In the genomic region with DNA sequence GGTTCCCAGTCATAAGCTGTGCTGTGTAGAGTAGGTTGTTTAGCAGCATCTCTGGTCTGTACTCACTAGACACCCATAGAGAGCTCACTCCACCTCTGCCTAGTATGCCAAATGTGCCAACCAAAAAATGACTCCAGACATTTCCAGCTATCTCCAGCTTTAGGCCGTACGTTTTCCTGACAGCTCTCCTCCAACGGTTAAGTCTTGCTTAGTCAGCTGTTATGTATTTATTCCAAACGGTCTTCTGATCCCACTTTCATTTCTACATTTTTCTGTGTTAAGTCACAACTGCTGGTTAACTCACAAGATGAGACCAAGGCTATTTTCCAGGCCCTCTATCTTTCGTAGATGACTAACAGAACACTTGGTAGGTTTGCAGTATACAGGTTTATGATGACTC, we compare ENCODE assay signal across 26 mouse cellular contexts. TPM values are rescaled to one million over a fixed set of nuclear protein-coding genes. Genes with fewer than 3 reads are reported as not detected.
DNase-seq lines count a peak whose midpoint lies in the region; ATAC-seq and TF ChIP-seq lines count a peak whose summit lies in the region.
"Had no signal": no experiment of that assay in that cellular context is flagged by ENCODE, and none has a peak within 500 bp of the region (broad histone marks: within the 10 kb centered on the region; RNA-seq: fewer than 3 reads in every experiment).

No protein-coding gene starts in this region.

- H3K4me1 ChIP-seq in liver, adult 2 months (ENCODE audit: control insufficient read depth, insufficient read depth, low read length), result peaks cover 16% of the 10 kb centered on the region
- peaks cover 20% of the 10 kb centered on the region for H3K4me1 ChIP-seq in liver, embryonic 12.5 days
- peaks cover 11% of the 10 kb centered on the region; the same call in 1 of the 2 replicates for H3K4me1 ChIP-seq in stomach, embryonic 16.5 days (ENCODE audit: control insufficient read depth, insufficient read depth, low read length)
- no peaks in the 10 kb centered on the region for H3K4me1 ChIP-seq in stomach, postnatal 0 days (replicated peaks; ENCODE audit: control insufficient read depth, insufficient read depth)
- H3K4me1 ChIP-seq: forebrain, embryonic 10.5 days; forebrain, embryonic 13.5 days had no signal

- no peaks in the 10 kb centered on the region for H3K9me3 ChIP-seq in liver, embryonic 12.5 days (replicated peaks)
- H3K9me3 ChIP-seq in stomach, embryonic 16.5 days (replicated peaks; ENCODE audit: control insufficient read depth, low read length), result no peaks in the 10 kb centered on the region
- H3K9me3 ChIP-seq in stomach, postnatal 0 days (ENCODE audit: control insufficient read depth, low read length), result no peaks in the 10 kb centered on the region
- H3K9me3 ChIP-seq: forebrain, embryonic 10.5 days; forebrain, embryonic 13.5 days; heart, embryonic 12.5 days; heart, embryonic 15.5 days had no signal

- peak overlapping the region; percentile 60 for H3K27ac ChIP-seq in liver, adult 2 months (replicated peaks; ENCODE audit: insufficient read depth, low read depth, low read length)
- H3K27ac ChIP-seq in liver, embryonic 12.5 days, result no peak overlapping the region
- H3K27ac ChIP-seq in stomach, embryonic 16.5 days (ENCODE audit: low read length), result 0 out of 2 replicates have a peak overlapping the region, but pooled peaks have one; percentile 2
- H3K27ac ChIP-seq in stomach, postnatal 0 days (replicated peaks), result no peak overlapping the region; the same call in 1 of the 2 replicates
- H3K27ac ChIP-seq: forebrain, embryonic 10.5 days; forebrain, embryonic 13.5 days; heart, embryonic 15.5 days; hindbrain, embryonic 14.5 days; hindbrain, postnatal 0 days had no signal

- peaks cover 3% of the 10 kb centered on the region; the same call in 1 of the 2 replicates for H3K79me2 ChIP-seq in liver, adult 2 months (ENCODE audit: control insufficient read depth, insufficient read depth, low read length)

- TF ChIP-seq POLR2A in liver, adult 2 months (IDR thresholded peaks at IDR 0.05; ENCODE audit: extremely low read depth, insufficient read depth, low read length), result no peak

- peak overlapping the region; percentile 71 for H3K9ac ChIP-seq in liver, adult 2 months (ENCODE audit: low read depth, low read length)
- H3K9ac ChIP-seq in liver, embryonic 12.5 days, result no peak overlapping the region
- H3K9ac ChIP-seq in stomach, embryonic 16.5 days (ENCODE audit: low read length), result no peak overlapping the region
- no peak overlapping the region for H3K9ac ChIP-seq in stomach, postnatal 0 days (ENCODE audit: low read length)
- H3K9ac ChIP-seq: forebrain, embryonic 13.5 days; heart, embryonic 12.5 days; heart, embryonic 15.5 days; hindbrain, embryonic 14.5 days had no signal

- H3K27me3 ChIP-seq in liver, adult 2 months (ENCODE audit: control insufficient read depth, insufficient read depth, low read length), result no peaks in the 10 kb centered on the region
- no peaks in the 10 kb centered on the region for H3K27me3 ChIP-seq in liver, embryonic 12.5 days (replicated peaks)
- no peaks in the 10 kb centered on the region for H3K27me3 ChIP-seq in stomach, embryonic 16.5 days (ENCODE audit: control insufficient read depth, insufficient read depth, low read length)
- no peaks in the 10 kb centered on the region for H3K27me3 ChIP-seq in stomach, postnatal 0 days (ENCODE audit: control insufficient read depth, insufficient read depth, low read length)
- H3K27me3 ChIP-seq: forebrain, embryonic 13.5 days; heart, embryonic 12.5 days; heart, embryonic 15.5 days had no signal

- peak; percentile 33 for DNase-seq in adrenal gland, adult 2 months
- no peak for DNase-seq in adrenal gland, postnatal 36 days
- DNase-seq in liver, adult 2 months (ENCODE audit: extremely low read depth, low read depth, low spot score), result peak; percentile 52
- no peak for DNase-seq in stomach, postnatal 0 days (ENCODE audit: low spot score)
- DNase-seq in NIH3T3 (ENCODE audit: low read depth), result peak; percentile 78
- DNase-seq in kidney, postnatal 25 days, result no peak
- DNase-seq: B cell, adult 2 months; cerebellum, adult 11-12 months; cerebellum, adult 8-10 months; cerebellum, postnatal 10 days; gastrocnemius, adult 2 months; gastrocnemius, postnatal 14 days; heart, adult 18-20 months; heart, postnatal 10 days; heart, postnatal 4 days had no signal

- H3K4me3 ChIP-seq in liver, adult 2 months (ENCODE audit: insufficient read depth, low read depth, low read length), result peak overlapping the region; percentile 50
- H3K4me3 ChIP-seq in liver, embryonic 12.5 days, result no peak overlapping the region
- no peak overlapping the region for H3K4me3 ChIP-seq in stomach, embryonic 16.5 days (replicated peaks; ENCODE audit: low read length)
- no peak overlapping the region for H3K4me3 ChIP-seq in stomach, postnatal 0 days (ENCODE audit: low read depth, low read length)
- H3K4me3 ChIP-seq: forebrain, embryonic 10.5 days; forebrain, embryonic 13.5 days; gastrocnemius, adult 2 months; heart, embryonic 12.5 days; heart, embryonic 15.5 days had no signal

- H3K4me2 ChIP-seq in liver, embryonic 12.5 days, result no peak overlapping the region
- H3K4me2 ChIP-seq in stomach, embryonic 16.5 days (ENCODE audit: low read depth, low read length), result no peak overlapping the region
- no peak overlapping the region for H3K4me2 ChIP-seq in stomach, postnatal 0 days (replicated peaks; ENCODE audit: low read depth)
- H3K4me2 ChIP-seq: forebrain, embryonic 13.5 days; heart, embryonic 12.5 days; heart, embryonic 15.5 days; hindbrain, embryonic 14.5 days had no signal

- ATAC-seq in liver, embryonic 12.5 days, result no peak
- no peak for ATAC-seq in stomach, embryonic 16.5 days (ENCODE audit: insufficient read depth, low FRiP score)
- ATAC-seq in stomach, postnatal 0 days (ENCODE audit: low FRiP score, low TSS enrichment), result no peak
- ATAC-seq: activated CD4-positive, CD25-positive, alpha-beta regulatory T cell, adult 4 months; forebrain, embryonic 13.5 days; forebrain, embryonic 16.5 days; hindbrain, postnatal 0 days; inflammation-experienced regulatory T-cells, adult 6 months had no signal

- H3K36me3 ChIP-seq in liver, adult 2 months (ENCODE audit: control insufficient read depth, insufficient read depth, low read length), result peaks cover 29% of the 10 kb centered on the region
- H3K36me3 ChIP-seq in liver, embryonic 12.5 days, result 0 out of 2 replicates have a peak, but pooled peaks cover 2% of the 10 kb centered on the region
- no peaks in the 10 kb centered on the region for H3K36me3 ChIP-seq in stomach, embryonic 16.5 days (ENCODE audit: control insufficient read depth, insufficient read depth, low read length)
- no peaks in the 10 kb centered on the region for H3K36me3 ChIP-seq in stomach, postnatal 0 days (ENCODE audit: control insufficient read depth, insufficient read depth, low read length)
- H3K36me3 ChIP-seq: forebrain, embryonic 10.5 days; heart, embryonic 15.5 days had no signal

- 29% methylated on average over 5 of the region's 5 CpGs for WGBS in liver, adult 2 months
- 82% methylated on average over 5 of the region's 5 CpGs for WGBS in liver, embryonic 12.5 days (ENCODE audit: insufficient replicate concordance)
- 67% methylated on average over 5 of the region's 5 CpGs for WGBS in stomach, embryonic 16.5 days
- 48% methylated on average over 5 of the region's 5 CpGs for WGBS in stomach, postnatal 0 days

- no peak for TF ChIP-seq CTCF in liver, adult 2 months (IDR thresholded peaks at IDR 0.05; ENCODE audit: low read depth, low read length)
- TF ChIP-seq CTCF in stomach, postnatal 0 days (IDR thresholded peaks at IDR 0.05; ENCODE audit: low read depth), result no peak

- no peak for TF ChIP-seq EP300 in stomach, postnatal 0 days (optimal IDR thresholded peaks at IDR 0.05)

RNA-seq across cellular contexts. Expression of gene Entpd5, which starts 10.2 kb away (rescaled TPM):
- 100 to 1,000 TPM; 124 to 126 TPM for total RNA-seq in adrenal gland, adult 2 months (2021)
- 11.9 and 14.8 TPM in 2 replicates for polyA plus RNA-seq in adrenal gland, adult 2 months (2012; rRNA removed)
- total RNA-seq in adrenal gland, postnatal 36 days (2021), result 100 to 1,000 TPM in 1 of 2 experiments, 10 to 100 TPM in 1; 99.3 to 172 TPM
- total RNA-seq in liver, adult 2 months (2014; rRNA removed), result 157 and 161 TPM in 2 replicates
- 52.6 and 62.7 TPM in 2 replicates for polyA plus RNA-seq in liver, adult 2 months (2012; rRNA removed)
- 11.5 and 12.0 TPM in 2 replicates for polyA plus RNA-seq in liver, embryonic 12.5 days (2016; fragmentation: Nextera tagmentation; extraction: Ambion mirVana)
- 26.0 and 27.0 TPM in 2 replicates for polyA plus RNA-seq in stomach, embryonic 16.5 days (2015; fragmentation: Nextera tagmentation; extraction: Ambion mirVana)
- 44.8 and 48.8 TPM in 2 replicates for polyA plus RNA-seq in stomach, postnatal 0 days (2015; fragmentation: Nextera tagmentation; extraction: Ambion mirVana)

RNA-seq across cellular contexts. Expression of gene Bbof1, which starts 10.2 kb away (rescaled TPM):
- total RNA-seq in adrenal gland, adult 2 months (2021), result 1 to 10 TPM; 2.7 to 3.4 TPM
- polyA plus RNA-seq in adrenal gland, adult 2 months (2012; rRNA removed), result not detected in 2 replicates
- total RNA-seq in adrenal gland, postnatal 36 days (2021), result 1 to 10 TPM; 1.9 to 2.4 TPM
- 0.18 and 0.27 TPM in 2 replicates for total RNA-seq in liver, adult 2 months (2014; rRNA removed)
- polyA plus RNA-seq in liver, adult 2 months (2012; rRNA removed), result not detected in 2 replicates
- 0.51 and 0.78 TPM in 2 replicates for polyA plus RNA-seq in liver, embryonic 12.5 days (2016; fragmentation: Nextera tagmentation; extraction: Ambion mirVana)
- 0.70 and 0.89 TPM in 2 replicates for polyA plus RNA-seq in stomach, embryonic 16.5 days (2015; fragmentation: Nextera tagmentation; extraction: Ambion mirVana)
- polyA plus RNA-seq in stomach, postnatal 0 days (2015; fragmentation: Nextera tagmentation; extraction: Ambion mirVana), result 0.68 and 0.74 TPM in 2 replicates

RNA-seq across cellular contexts. Expression of gene Rnf113a2, which starts 18.4 kb away (rescaled TPM):
- total RNA-seq in adrenal gland, adult 2 months (2021), result 10 to 100 TPM; 16.0 to 19.6 TPM
- 0.73 and 0.86 TPM in 2 replicates for polyA plus RNA-seq in adrenal gland, adult 2 months (2012; rRNA removed)
- total RNA-seq in adrenal gland, postnatal 36 days (2021), result 10 to 100 TPM; 17.9 to 19.4 TPM
- total RNA-seq in liver, adult 2 months (2014; rRNA removed), result 5.0 and 5.9 TPM in 2 replicates
- 2.8 TPM in 2 replicates for polyA plus RNA-seq in liver, adult 2 months (2012; rRNA removed)
- polyA plus RNA-seq in liver, embryonic 12.5 days (2016; fragmentation: Nextera tagmentation; extraction: Ambion mirVana), result 17.7 and 18.2 TPM in 2 replicates
- 25.8 and 25.9 TPM in 2 replicates for polyA plus RNA-seq in stomach, embryonic 16.5 days (2015; fragmentation: Nextera tagmentation; extraction: Ambion mirVana)
- polyA plus RNA-seq in stomach, postnatal 0 days (2015; fragmentation: Nextera tagmentation; extraction: Ambion mirVana), result 21.6 and 22.0 TPM in 2 replicates

RNA-seq across cellular contexts. Expression of gene Fam161b, which starts 37.0 kb away (rescaled TPM):
- 1 to 10 TPM; 2.0 to 2.3 TPM for total RNA-seq in adrenal gland, adult 2 months (2021)
- polyA plus RNA-seq in adrenal gland, adult 2 months (2012; rRNA removed), result 0.87 and 0.99 TPM in 2 replicates
- total RNA-seq in adrenal gland, postnatal 36 days (2021), result 1 to 10 TPM; 2.5 to 2.6 TPM
- 0.09 and 0.13 TPM in 2 replicates for total RNA-seq in liver, adult 2 months (2014; rRNA removed)
- polyA plus RNA-seq in liver, adult 2 months (2012; rRNA removed), result 0.15 and 0.16 TPM in 2 replicates
- 2.3 and 2.4 TPM in 2 replicates for polyA plus RNA-seq in liver, embryonic 12.5 days (2016; fragmentation: Nextera tagmentation; extraction: Ambion mirVana)
- 2.6 and 3.6 TPM in 2 replicates for polyA plus RNA-seq in stomach, embryonic 16.5 days (2015; fragmentation: Nextera tagmentation; extraction: Ambion mirVana)
- 0.72 and 0.88 TPM in 2 replicates for polyA plus RNA-seq in stomach, postnatal 0 days (2015; fragmentation: Nextera tagmentation; extraction: Ambion mirVana)

RNA-seq across cellular contexts. Expression of gene Coq6, which starts 37.2 kb away (rescaled TPM):
- total RNA-seq in adrenal gland, adult 2 months (2021), result 10 to 100 TPM; 57.3 to 59.7 TPM
- polyA plus RNA-seq in adrenal gland, adult 2 months (2012; rRNA removed), result 65.9 and 78.5 TPM in 2 replicates
- 10 to 100 TPM; 44.6 to 63.2 TPM for total RNA-seq in adrenal gland, postnatal 36 days (2021)
- total RNA-seq in liver, adult 2 months (2014; rRNA removed), result 21.2 and 23.0 TPM in 2 replicates
- 25.1 and 27.8 TPM in 2 replicates for polyA plus RNA-seq in liver, adult 2 months (2012; rRNA removed)
- polyA plus RNA-seq in liver, embryonic 12.5 days (2016; fragmentation: Nextera tagmentation; extraction: Ambion mirVana), result 31.9 and 34.1 TPM in 2 replicates
- polyA plus RNA-seq in stomach, embryonic 16.5 days (2015; fragmentation: Nextera tagmentation; extraction: Ambion mirVana), result 43.6 and 47.8 TPM in 2 replicates
- 27.1 and 27.6 TPM in 2 replicates for polyA plus RNA-seq in stomach, postnatal 0 days (2015; fragmentation: Nextera tagmentation; extraction: Ambion mirVana)

Comparison
In these comparisons a context has a peak if more than half of its experiments do, and no peak if none do; other contexts are left out.
1. DNase-seq: peak in adrenal gland, adult 2 months (single experiment), liver, adult 2 months (single experiment) and NIH3T3 (single experiment); none in adrenal gland, postnatal 36 days (0 of 2), stomach, postnatal 0 days (single experiment) and kidney, postnatal 25 days (0 of 2).
2. H3K27ac ChIP-seq: peak in liver, adult 2 months (single experiment) and stomach, embryonic 16.5 days (single experiment); none in liver, embryonic 12.5 days (single experiment) and stomach, postnatal 0 days (single experiment).